Comparison of ENCODE assay signal across 12 mouse cellular contexts in genomic region chr9:107164825-107165224, GRCm38 (mm10).
A peak's percentile ranks its signal among the peaks of the same experiment; 100 is the strongest.
DNase-seq lines count a peak whose midpoint lies in the region; ATAC-seq and TF ChIP-seq lines count a peak whose summit lies in the region.
"Had no signal": no experiment of that assay in that cellular context is flagged by ENCODE, and none has a peak within 500 bp of the region (broad histone marks: within the 10 kb centered on the region; RNA-seq: fewer than 3 reads in every experiment).

No protein-coding gene starts in this region.

- no peaks in the 10 kb centered on the region for H3K79me2 ChIP-seq in MEL (ENCODE audit: control insufficient read depth, insufficient read depth, low read length, poor library complexity)

- peak; percentile 31 for TF ChIP-seq RAD21 in MEL (IDR thresholded peaks at IDR 0.05; ENCODE audit: low read depth, low read length)

- WGBS in heart, postnatal 0 days = 5% methylated on average over 3 of the region's 3 CpGs
- WGBS in lung, embryonic 14.5 days = 8% methylated on average over 3 of the region's 3 CpGs

- no peak overlapping the region for H3K27ac ChIP-seq in heart, postnatal 0 days (ENCODE audit: low read depth)
- H3K27ac ChIP-seq in lung, embryonic 14.5 days (ENCODE audit: low read depth) = no peak overlapping the region
- H3K27ac ChIP-seq in MEL (ENCODE audit: control insufficient read depth, low read depth, low read length) = no peak overlapping the region

- no peak for TF ChIP-seq EP300 in heart, postnatal 0 days (IDR thresholded peaks at IDR 0.05; ENCODE audit: low read depth)
- TF ChIP-seq EP300 in MEL (IDR thresholded peaks at IDR 0.05; ENCODE audit: low read depth in 1 of 2, low read length in 2 of 2) = no peak

- DNase-seq in heart, postnatal 0 days (ENCODE audit: low spot score) = peak; percentile 38
- no peak for DNase-seq in heart, postnatal 36 days
- peak; percentile 28 for DNase-seq in lung, embryonic 14.5 days
- DNase-seq in lung, postnatal 14 days = no peak
- DNase-seq in MEL (ENCODE audit: low read depth, low spot score) = peak; percentile 18
- peak; percentile 15 for DNase-seq in induced T-regulatory cell, adult 2 months (ENCODE audit: low read depth)
- DNase-seq in right cerebral cortex, postnatal 14 days = no peak
- no peak for DNase-seq in cerebellum, postnatal 10 days
- DNase-seq: cerebellum, postnatal 36 days; thymus, adult 2 months had no signal

- intact Hi-C loops in heart, postnatal 36 days (cut with DNase I) = loop anchor here (2.0 to 5.0 kb wide), 2 partner anchors 112 to 126 kb away; no protein-coding TSS in a partner anchor

- ATAC-seq in heart, postnatal 0 days (ENCODE audit: insufficient read depth, low read depth) = no peak
- no peak for ATAC-seq in lung, embryonic 14.5 days (ENCODE audit: insufficient read depth)
- ATAC-seq: hindbrain, embryonic 16.5 days had no signal

- TF ChIP-seq POLR2A in MEL (IDR thresholded peaks at IDR 0.05; ENCODE audit: control insufficient read depth in 1 of 2, insufficient read depth in 1 of 2, low read depth in 1 of 2, low read length in 2 of 2, poor library complexity in 1 of 2) = no peak

- H3K27me3 ChIP-seq in heart, postnatal 0 days (ENCODE audit: control insufficient read depth, insufficient read depth, low read length) = no peaks in the 10 kb centered on the region
- no peaks in the 10 kb centered on the region for H3K27me3 ChIP-seq in lung, embryonic 14.5 days (ENCODE audit: insufficient read depth, low read length)
- H3K27me3 ChIP-seq in MEL (ENCODE audit: control insufficient read depth in 1 of 2, insufficient read depth in 2 of 2, low read length in 2 of 2) = peaks cover 9 to 12% of the 10 kb centered on the region in 2 experiments

- no peaks in the 10 kb centered on the region for H3K9me3 ChIP-seq in heart, postnatal 0 days (replicated peaks; ENCODE audit: control insufficient read depth, low read length)
- no peaks in the 10 kb centered on the region for H3K9me3 ChIP-seq in lung, embryonic 14.5 days (ENCODE audit: low read depth, low read length)
- H3K9me3 ChIP-seq in MEL (replicated peaks; ENCODE audit: insufficient read depth, low read length) = no peaks in the 10 kb centered on the region

- peak; percentile 47 for TF ChIP-seq CTCF in heart, postnatal 0 days (IDR thresholded peaks at IDR 0.05; ENCODE audit: low read depth)
- TF ChIP-seq CTCF in lung, embryonic 14.5 days (IDR thresholded peaks at IDR 0.05; ENCODE audit: low read depth) = peak; percentile 35
- TF ChIP-seq CTCF in MEL (IDR thresholded peaks at IDR 0.05 in 2 of 3, conservative IDR thresholded peaks at IDR 0.05 in 1 of 3; ENCODE audit: control insufficient read depth in 1 of 3, insufficient read depth in 1 of 3, low read depth in 2 of 3, low read length in 3 of 3, poor library complexity in 1 of 3, severe bottlenecking in 1 of 3) = peak in 2 of 3 experiments; percentile 27 to 48; a peak in 3 of 6 replicates

- no peaks in the 10 kb centered on the region for H3K36me3 ChIP-seq in heart, postnatal 0 days (replicated peaks; ENCODE audit: control insufficient read depth, insufficient read depth, low read length)
- no peaks in the 10 kb centered on the region for H3K36me3 ChIP-seq in lung, embryonic 14.5 days (ENCODE audit: insufficient read depth)
- no peaks in the 10 kb centered on the region for H3K36me3 ChIP-seq in MEL (ENCODE audit: control insufficient read depth in 1 of 2, insufficient read depth in 2 of 2, low read length in 2 of 2)

- no peaks in the 10 kb centered on the region for H3K4me1 ChIP-seq in heart, postnatal 0 days (ENCODE audit: control insufficient read depth, insufficient read depth)
- H3K4me1 ChIP-seq in lung, embryonic 14.5 days (ENCODE audit: insufficient read depth) = no peaks in the 10 kb centered on the region
- no peaks in the 10 kb centered on the region for H3K4me1 ChIP-seq in MEL (ENCODE audit: control insufficient read depth in 1 of 2, insufficient read depth in 2 of 2, low read length in 2 of 2)

- H3K9ac ChIP-seq in heart, postnatal 0 days (replicated peaks; ENCODE audit: low read depth, low read length) = no peak overlapping the region
- no peak overlapping the region for H3K9ac ChIP-seq in lung, embryonic 14.5 days
- no peak overlapping the region for H3K9ac ChIP-seq in MEL (ENCODE audit: control insufficient read depth, low read depth, low read length, poor library complexity, severe bottlenecking)

- H3K4me2 ChIP-seq in heart, postnatal 0 days (ENCODE audit: low read depth, low read length) = no peak overlapping the region
- H3K4me2 ChIP-seq in lung, embryonic 14.5 days = no peak overlapping the region
- H3K4me2 ChIP-seq: midbrain, embryonic 11.5 days had no signal

- no peak overlapping the region for H3K4me3 ChIP-seq in heart, postnatal 0 days (ENCODE audit: low read depth, low read length)
- H3K4me3 ChIP-seq in lung, embryonic 14.5 days (ENCODE audit: low read depth, low read length) = no peak overlapping the region
- no peak overlapping the region for H3K4me3 ChIP-seq in MEL (ENCODE audit: control insufficient read depth in 1 of 2, insufficient read depth in 1 of 2, low read depth in 2 of 2, low read length in 2 of 2)

TF ChIP-seq in MEL, 35 proteins besides CTCF, POLR2A, EP300 and RAD21:
- TF ChIP-seq SMC3 (IDR thresholded peaks at IDR 0.05; ENCODE audit: low read depth, low read length) (peak; percentile 61), UBTF (IDR thresholded peaks at IDR 0.05; ENCODE audit: borderline replicate concordance, insufficient read depth, low read depth, low read length) (no peak), ZC3H11A (IDR thresholded peaks at IDR 0.05; ENCODE audit: low read depth, low read length) (peak; percentile 20; the same call in 1 of the 2 replicates)

Comparison
In these comparisons a context has a peak if more than half of its experiments do, and no peak if none do; other contexts are left out.
1. DNase-seq: peak in heart, postnatal 0 days (single experiment), lung, embryonic 14.5 days (single experiment), MEL (single experiment) and induced T-regulatory cell, adult 2 months (single experiment); none in heart, postnatal 36 days (0 of 2), lung, postnatal 14 days (single experiment), right cerebral cortex, postnatal 14 days (single experiment) and cerebellum, postnatal 10 days (0 of 2).
2. Peak in every context shown above with its lines, with median percentiles within 50 percentile points of each other: CTCF ChIP-seq.